Mouse (Mus musculus) testis, postnatal 14 days (tissue): Measurements from ENCODE around the gene Mtus2.

ENCODE experiments used
- DNase-seq: peaks from one replicate; pipeline ENCODE4 v3.0.0; 2021; ENCODE audit warnings: low spot score

Mtus2 gene

GRCm38 (mm10) chr5:148185898-148186297, 228.8 kb downstream of the Mtus2 start:
- no peak for DNase-seq

GRCm38 (mm10) chr5:148191416-148191815, 234.3 kb downstream of the Mtus2 start:
- peak; percentile 33 for DNase-seq

- no peak for DNase-seq
Observed at GRCm38 (mm10) chr5:148211831-148212230, 254.7 kb downstream of the Mtus2 start.

GRCm38 (mm10) chr5:148216786-148217185, 259.7 kb downstream of the Mtus2 start:
- DNase-seq = no peak

DNA sequence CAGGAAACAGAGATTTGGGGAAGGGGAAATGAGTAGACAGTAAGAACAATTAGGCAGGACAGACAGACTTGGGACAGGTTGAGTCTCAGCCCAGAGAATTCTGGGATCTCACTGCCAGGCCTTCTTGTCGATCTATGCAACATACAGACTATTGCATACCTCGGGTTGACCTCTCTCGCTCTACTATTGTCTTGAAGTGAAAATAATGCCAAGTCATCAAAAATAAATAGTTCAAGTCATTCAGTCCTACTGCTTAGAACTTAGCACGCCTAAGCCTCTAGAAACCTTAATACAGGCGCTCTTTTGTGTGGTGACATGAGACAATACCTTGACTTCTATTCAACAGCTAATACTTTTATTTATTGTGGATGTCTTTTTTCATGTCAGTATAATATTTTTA, 265.8 kb downstream of the Mtus2 start:
- DNase-seq = no peak

GRCm38 (mm10) chr5:148224004-148224403, 266.9 kb downstream of the Mtus2 start:
- DNase-seq = no peak

DNA sequence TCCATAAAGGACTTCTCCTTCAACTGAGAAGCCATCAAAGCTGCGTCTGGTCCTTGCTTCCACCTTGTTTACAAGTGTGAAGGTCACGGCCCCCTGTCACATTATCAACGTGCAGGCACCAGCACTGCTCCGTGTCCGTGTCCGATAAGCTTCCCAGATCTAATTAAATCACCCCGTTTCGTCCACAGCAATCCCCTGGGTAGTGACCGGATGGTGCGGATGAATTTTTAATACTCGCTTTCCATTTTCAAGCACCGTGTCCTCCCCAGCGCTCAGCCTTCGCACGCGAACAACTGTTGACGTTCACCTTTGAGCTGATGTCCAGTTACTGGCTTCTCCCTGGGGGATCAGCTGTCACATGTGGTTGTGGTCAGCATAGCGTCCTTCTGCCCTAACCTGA, 276.6 kb downstream of the Mtus2 start:
- no peak for DNase-seq

- DNase-seq = no peak
Observed at GRCm38 (mm10) chr5:148236616-148237015, 279.5 kb downstream of the Mtus2 start.

DNA sequence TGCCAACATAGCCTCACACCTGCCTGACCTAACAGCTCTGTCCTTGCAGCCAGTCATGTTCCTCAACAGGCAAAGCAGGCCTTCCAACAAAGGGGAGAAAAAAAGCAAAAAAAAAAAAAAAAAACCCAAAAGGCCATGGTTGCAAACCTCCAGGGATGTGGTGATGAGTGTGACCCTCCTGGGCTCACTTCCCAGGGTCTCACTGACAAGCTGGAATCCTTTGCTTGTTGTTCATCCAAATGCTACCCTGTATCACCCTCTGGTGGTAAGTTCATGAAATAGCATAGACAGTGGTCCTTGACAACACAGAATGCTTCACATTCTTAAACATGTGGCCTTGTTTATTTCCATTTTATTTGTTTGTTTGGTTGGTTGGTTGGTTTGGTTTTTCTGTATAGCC, 281.9 kb downstream of the Mtus2 start:
- DNase-seq = no peak

DNA sequence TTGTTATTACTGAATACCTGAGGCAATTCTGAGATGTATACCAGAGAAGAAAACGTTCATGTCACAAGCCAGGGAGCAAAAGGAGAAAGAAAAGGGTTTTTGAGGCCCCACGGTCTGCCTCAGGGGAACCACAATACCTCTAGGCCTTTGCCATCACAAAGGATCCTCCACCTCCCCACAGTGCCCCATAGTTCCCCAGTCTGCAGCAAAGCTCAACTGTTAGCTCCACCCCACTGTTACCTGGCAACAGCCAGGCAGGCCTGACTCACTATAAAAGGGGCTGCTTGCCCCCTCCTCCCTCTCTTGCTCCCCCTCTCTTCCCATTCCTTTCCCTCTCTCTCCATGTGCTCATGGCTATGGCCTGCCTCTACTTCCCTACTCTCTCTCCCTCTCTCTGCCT, 282.6 kb downstream of the Mtus2 start:
- no peak for DNase-seq

- DNase-seq = peak; percentile 49
Observed at GRCm38 (mm10) chr5:148241932-148242331, 284.8 kb downstream of the Mtus2 start.

- DNase-seq = no peak
Observed at GRCm38 (mm10) chr5:148244471-148244870, 287.4 kb downstream of the Mtus2 start.

GRCm38 (mm10) chr5:148245386-148245785, 288.3 kb downstream of the Mtus2 start:
- DNase-seq = no peak

DNA sequence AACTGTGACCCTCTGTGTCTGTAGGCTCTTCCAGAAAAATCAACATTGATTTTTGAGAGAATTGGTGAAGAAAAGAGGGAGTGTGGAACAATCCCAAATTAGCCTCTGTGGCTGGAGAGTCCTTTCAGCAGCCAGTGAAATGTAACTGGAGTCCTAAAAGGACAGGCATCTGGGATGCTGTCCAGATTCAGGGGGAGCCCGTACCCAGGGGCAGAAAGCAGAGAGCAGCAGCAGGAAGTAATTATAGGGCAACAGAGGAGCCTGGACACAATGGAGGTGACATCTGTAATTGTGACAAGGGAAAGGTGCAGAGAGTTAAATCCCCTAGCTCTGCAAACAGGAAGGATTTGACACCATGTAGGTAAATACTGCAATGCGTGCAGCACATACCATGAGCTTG, 291.1 kb downstream of the Mtus2 start:
- no peak for DNase-seq

GRCm38 (mm10) chr5:148251847-148252246, 294.7 kb downstream of the Mtus2 start:
- no peak for DNase-seq

- DNase-seq = no peak
Observed at GRCm38 (mm10) chr5:148262016-148262415, 304.9 kb downstream of the Mtus2 start.

GRCm38 (mm10) chr5:148264819-148265707, 307.9 kb downstream of the Mtus2 start:
- no peak for DNase-seq

GRCm38 (mm10) chr5:148266841-148267240, 309.7 kb downstream of the Mtus2 start:
- DNase-seq = no peak

- no peak for DNase-seq
Observed at GRCm38 (mm10) chr5:148267446-148267845, 310.3 kb downstream of the Mtus2 start.

- no peak for DNase-seq
Observed at GRCm38 (mm10) chr5:148272065-148272464, 314.9 kb downstream of the Mtus2 start.

DNA sequence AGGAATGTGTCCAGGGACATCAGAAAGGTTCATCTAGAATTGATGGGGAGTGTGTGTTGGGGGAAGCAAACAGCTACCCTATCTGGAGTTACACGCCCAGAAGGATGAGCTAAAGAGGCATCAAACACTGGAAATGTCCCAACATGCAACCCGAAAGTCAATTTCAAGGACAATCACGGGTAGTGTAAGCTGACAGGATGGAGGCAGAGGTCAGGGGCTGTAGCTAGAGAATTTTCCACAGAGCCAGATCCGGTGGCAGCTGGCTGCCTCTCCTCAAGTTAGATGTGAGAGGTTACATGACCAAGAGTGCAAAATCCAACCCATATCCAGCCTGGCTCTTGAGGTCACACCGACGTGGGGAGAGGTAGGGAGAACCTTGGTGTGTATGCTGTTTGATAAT, 315.7 kb downstream of the Mtus2 start:
- DNase-seq = no peak

DNA sequence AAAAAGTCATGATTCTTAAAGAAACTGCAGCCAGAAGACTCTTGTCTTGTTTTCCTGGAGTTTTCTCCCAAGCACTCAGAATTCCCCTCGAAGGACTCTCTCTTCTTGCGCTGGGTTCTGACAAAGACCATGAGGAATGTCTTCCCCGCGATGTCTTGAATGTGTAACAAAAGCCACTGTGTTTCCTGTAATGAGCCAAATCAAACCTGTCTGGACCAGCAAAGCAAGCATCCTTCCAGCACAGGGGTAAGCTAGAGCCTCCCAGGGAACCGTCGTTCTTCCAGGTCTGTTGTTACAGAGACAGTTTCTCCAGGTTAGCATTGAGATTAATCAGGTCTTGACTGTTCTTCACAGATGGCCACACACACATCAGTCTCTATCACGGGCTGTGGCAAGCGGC, 321.1 kb downstream of the Mtus2 start:
- no peak for DNase-seq

- no peak for DNase-seq
Observed at GRCm38 (mm10) chr5:148280321-148280720, 323.2 kb downstream of the Mtus2 start.

- DNase-seq = no peak
Observed at GRCm38 (mm10) chr5:148282093-148282492, 325.0 kb downstream of the Mtus2 start.
